Mouse (Mus musculus) limb, embryonic 12.5 days (tissue): ENCODE results near the gene Cartpt. TPM values are rescaled to one million over a fixed set of nuclear protein-coding genes. Genes with fewer than 3 reads are reported as not detected.

ENCODE experiments used
- ATAC-seq: fragments of 200-750 bp; cut with Nextera tagmentation; 2 replicates; pipeline ENCODE4 v1.8.0; 2017; ENCODE audit warnings: low read depth, moderate TSS enrichment; ENCODE audit not compliant: insufficient number of reproducible peaks, insufficient read depth, low FRiP score, low TSS enrichment
- H3K27ac ChIP-seq: fragments of 300-500 bp; sonication (generic); 2 replicates; pipeline ENCODE4 v1.5.1; 2016; ENCODE audit warnings: mild to moderate bottlenecking, moderate library complexity
- H3K27me3 ChIP-seq: fragments of 300-500 bp; sonication (generic); 2 replicates; pipeline ENCODE4 v1.6.1; 2016; ENCODE audit warnings: mild to moderate bottlenecking, moderate library complexity
- H3K36me3 ChIP-seq: fragments of 300-500 bp; sonication (generic); 2 replicates; pipeline ENCODE4 v1.6.1; 2016; ENCODE audit warnings: mild to moderate bottlenecking, moderate library complexity
- H3K4me1 ChIP-seq: fragments of 300-500 bp; sonication (generic); replicated peaks from 2 replicates; pipeline ENCODE4 v1.6.1; 2016
- H3K4me2 ChIP-seq: fragments of 300-500 bp; sonication (generic); 2 replicates; pipeline ENCODE4 v1.6.1; 2016; ENCODE audit warnings: mild to moderate bottlenecking, moderate library complexity
- H3K4me3 ChIP-seq: fragments of 300-500 bp; sonication (generic); replicated peaks from 2 replicates; pipeline ENCODE4 v1.5.1; 2016; ENCODE audit warnings: mild to moderate bottlenecking
- H3K9ac ChIP-seq: fragments of 300-500 bp; sonication (generic); replicated peaks from 2 replicates; pipeline ENCODE4 v1.6.1; 2016; ENCODE audit warnings: mild to moderate bottlenecking, moderate library complexity
- H3K9me3 ChIP-seq: fragments of 300-500 bp; sonication (generic); 2 replicates; pipeline ENCODE4 v1.6.1; 2016; ENCODE audit warnings: mild to moderate bottlenecking, moderate library complexity
- WGBS: fragments of 180-500 bp; shearing (Covaris S2); methylation state at CpG from one replicate; pipeline ENCODE4 v1.1.7; 2016; 5-methylcytosine and 5-hydroxymethylcytosine counted together
- polyA plus RNA-seq: library from polyadenylated mRNA; unstranded; fragments of >200 nt; fragmentation: Nextera tagmentation; extraction: Ambion mirVana; gene quantifications from 2 replicates; pipeline ENCODE4 v1.2.1, GENCODE M21; 2016

Cartpt gene
- 0.36 TPM in 1 of 2 replicates, not detected in the other for polyA plus RNA-seq

- H3K27ac ChIP-seq, result no peak within 1 kb of the TSS
- H3K4me1 ChIP-seq, result peaks cover 10% of the 10 kb centered on the region
- no peaks in the 10 kb centered on the region for H3K36me3 ChIP-seq
- H3K4me3 ChIP-seq, result peak within 1 kb of the TSS; percentile 22
- no peak for ATAC-seq
- peaks cover 46% of the 10 kb centered on the region for H3K27me3 ChIP-seq
- no peaks in the 10 kb centered on the region for H3K9me3 ChIP-seq
- peak within 1 kb of the TSS; percentile 44 for H3K4me2 ChIP-seq
- WGBS, result 46% methylated on average over 9 of the region's 9 CpGs
- H3K9ac ChIP-seq, result no peak within 1 kb of the TSS
Observed at GRCm38 (mm10) chr13:99900965-99901364, at the start of gene Cartpt. TSS of gene Cartpt (minus strand) at chr13:99901091.

- 90% methylated on average over 4 of the region's 4 CpGs for WGBS
- H3K9ac ChIP-seq, result no peak overlapping the region
- no peak overlapping the region for H3K4me3 ChIP-seq
- no peak overlapping the region for H3K4me2 ChIP-seq
- no peaks in the 10 kb centered on the region for H3K4me1 ChIP-seq
- H3K27ac ChIP-seq, result no peak overlapping the region
- 0 out of 2 replicates have a peak, but pooled peaks cover 3% of the 10 kb centered on the region for H3K9me3 ChIP-seq
- H3K36me3 ChIP-seq, result peaks cover 57% of the 10 kb centered on the region
- H3K27me3 ChIP-seq, result no peaks in the 10 kb centered on the region
- no peak for ATAC-seq
Observed at GRCm38 (mm10) chr13:99947417-99947816, 46.5 kb upstream of the Cartpt start.

- H3K9ac ChIP-seq, result no peak overlapping the region
- H3K9me3 ChIP-seq, result 0 out of 2 replicates have a peak, but pooled peaks cover 3% of the 10 kb centered on the region
- no peak for ATAC-seq
- no peaks in the 10 kb centered on the region for H3K27me3 ChIP-seq
- H3K4me3 ChIP-seq, result no peak overlapping the region
- peaks cover 21% of the 10 kb centered on the region for H3K36me3 ChIP-seq
- H3K4me2 ChIP-seq, result no peak overlapping the region
- no peak overlapping the region for H3K27ac ChIP-seq
- peaks cover 7% of the 10 kb centered on the region for H3K4me1 ChIP-seq
- WGBS, result 91% methylated on average over 2 of the region's 2 CpGs
Observed at GRCm38 (mm10) chr13:99943525-99943924, 42.6 kb upstream of the Cartpt start.

- Histone ChIP-seq H3K9me3 (0 out of 2 replicates have a peak, but pooled peaks cover 3% of the 10 kb centered on the region), H3K27ac (0 out of 2 replicates have a peak overlapping the region, but pooled peaks have one; percentile 41), H3K27me3 (no peaks in the 10 kb centered on the region), H3K4me3 (no peak overlapping the region), H3K4me1 (peaks cover 7% of the 10 kb centered on the region), H3K4me2 (no peak overlapping the region), H3K36me3 (0 out of 2 replicates have a peak, but pooled peaks cover 9% of the 10 kb centered on the region), H3K9ac (no peak overlapping the region)
- 25% methylated on average over 2 of the region's 2 CpGs for WGBS
- peak; percentile 83; the same call in 1 of the 2 replicates for ATAC-seq
Observed at GRCm38 (mm10) chr13:99940601-99941000, 39.7 kb upstream of the Cartpt start.

GRCm38 (mm10) chr13:99939320-99939671, 38.4 kb upstream of the Cartpt start:
- no peak overlapping the region for H3K27ac ChIP-seq
- 80% methylated on average over 8 of the region's 8 CpGs for WGBS
- ATAC-seq, result no peak
- H3K9me3 ChIP-seq, result 0 out of 2 replicates have a peak, but pooled peaks cover 3% of the 10 kb centered on the region
- no peak overlapping the region for H3K4me3 ChIP-seq
- no peak overlapping the region for H3K9ac ChIP-seq
- 0 out of 2 replicates have a peak, but pooled peaks cover 8% of the 10 kb centered on the region for H3K36me3 ChIP-seq
- no peaks in the 10 kb centered on the region for H3K27me3 ChIP-seq
- no peak overlapping the region for H3K4me2 ChIP-seq
- peaks cover 7% of the 10 kb centered on the region for H3K4me1 ChIP-seq

- peaks cover 7% of the 10 kb centered on the region for H3K4me1 ChIP-seq
- 0 out of 2 replicates have a peak, but pooled peaks cover 3% of the 10 kb centered on the region for H3K36me3 ChIP-seq
- H3K27ac ChIP-seq, result no peak overlapping the region
- ATAC-seq, result no peak
- no peak overlapping the region for H3K4me2 ChIP-seq
- H3K27me3 ChIP-seq, result no peaks in the 10 kb centered on the region
- H3K9me3 ChIP-seq, result 0 out of 2 replicates have a peak, but pooled peaks cover 3% of the 10 kb centered on the region
- H3K4me3 ChIP-seq, result no peak overlapping the region
- no peak overlapping the region for H3K9ac ChIP-seq
- WGBS, result 86% methylated on average over 10 of the region's 10 CpGs
Observed at GRCm38 (mm10) chr13:99938606-99939319, 37.9 kb upstream of the Cartpt start.

- H3K27me3 ChIP-seq, result no peaks in the 10 kb centered on the region
- WGBS, result 38% methylated on average over 3 of the region's 3 CpGs
- no peaks in the 10 kb centered on the region for H3K9me3 ChIP-seq
- H3K36me3 ChIP-seq, result no peaks in the 10 kb centered on the region
- ATAC-seq, result no peak
- no peak overlapping the region for H3K4me2 ChIP-seq
- H3K4me3 ChIP-seq, result no peak overlapping the region
- peaks cover 7% of the 10 kb centered on the region for H3K4me1 ChIP-seq
- H3K9ac ChIP-seq, result no peak overlapping the region
- no peak overlapping the region for H3K27ac ChIP-seq
Observed at GRCm38 (mm10) chr13:99937741-99938140, 36.9 kb upstream of the Cartpt start.

GRCm38 (mm10) chr13:99932406-99932805, 31.5 kb upstream of the Cartpt start:
- WGBS, result 79% methylated on average over 1 of the region's 1 CpGs
- Histone ChIP-seq H3K4me2 (no peak overlapping the region), H3K4me1 (no peaks in the 10 kb centered on the region), H3K9ac (no peak overlapping the region), H3K27me3 (no peaks in the 10 kb centered on the region), H3K9me3 (no peaks in the 10 kb centered on the region), H3K36me3 (no peaks in the 10 kb centered on the region), H3K4me3 (no peak overlapping the region), H3K27ac (no peak overlapping the region)
- no peak for ATAC-seq

GRCm38 (mm10) chr13:99931502-99931901, 30.6 kb upstream of the Cartpt start:
- ATAC-seq, result no peak
- 82% methylated on average over 6 of the region's 6 CpGs for WGBS

GRCm38 (mm10) chr13:99926249-99926648, 25.4 kb upstream of the Cartpt start:
- Histone ChIP-seq H3K4me3 (no peak overlapping the region), H3K27me3 (no peaks in the 10 kb centered on the region), H3K9me3 (no peaks in the 10 kb centered on the region), H3K4me1 (no peaks in the 10 kb centered on the region), H3K4me2 (no peak overlapping the region), H3K9ac (no peak overlapping the region), H3K27ac (no peak overlapping the region), H3K36me3 (no peaks in the 10 kb centered on the region)
- WGBS, result 87% methylated on average over 5 of the region's 5 CpGs
- no peak for ATAC-seq

More at GRCm38 (mm10) chr13:99931502-99931901, 30.6 kb upstream of the Cartpt start:
- Histone ChIP-seq H3K4me3 (no peak overlapping the region), H3K9me3 (no peaks in the 10 kb centered on the region), H3K9ac (no peak overlapping the region), H3K36me3 (no peaks in the 10 kb centered on the region), H3K27me3 (no peaks in the 10 kb centered on the region), H3K27ac (no peak overlapping the region), H3K4me1 (no peaks in the 10 kb centered on the region), H3K4me2 (no peak overlapping the region)

GRCm38 (mm10) chr13:99915632-99916031, 14.7 kb upstream of the Cartpt start:
- Histone ChIP-seq H3K36me3 (no peaks in the 10 kb centered on the region), H3K27ac (no peak overlapping the region), H3K9me3 (no peaks in the 10 kb centered on the region), H3K4me2 (no peak overlapping the region), H3K27me3 (no peaks in the 10 kb centered on the region), H3K4me1 (no peaks in the 10 kb centered on the region), H3K9ac (no peak overlapping the region), H3K4me3 (no peak overlapping the region)
- WGBS, result 86% methylated on average over 5 of the region's 5 CpGs
- ATAC-seq, result no peak

- H3K9ac ChIP-seq, result no peak overlapping the region
- H3K27me3 ChIP-seq, result peaks cover 47% of the 10 kb centered on the region
- H3K27ac ChIP-seq, result no peak overlapping the region
- peak overlapping the region; percentile 22 for H3K4me3 ChIP-seq
- H3K36me3 ChIP-seq, result no peaks in the 10 kb centered on the region
- peaks cover 10% of the 10 kb centered on the region for H3K4me1 ChIP-seq
- no peaks in the 10 kb centered on the region for H3K9me3 ChIP-seq
- ATAC-seq, result peak; percentile 81
- WGBS, result 1% methylated on average over 30 of the region's 30 CpGs
- peak overlapping the region; percentile 44 for H3K4me2 ChIP-seq
Observed at GRCm38 (mm10) chr13:99900557-99900892, 366 bp downstream of the Cartpt start.
